In the genomic region with DNA sequence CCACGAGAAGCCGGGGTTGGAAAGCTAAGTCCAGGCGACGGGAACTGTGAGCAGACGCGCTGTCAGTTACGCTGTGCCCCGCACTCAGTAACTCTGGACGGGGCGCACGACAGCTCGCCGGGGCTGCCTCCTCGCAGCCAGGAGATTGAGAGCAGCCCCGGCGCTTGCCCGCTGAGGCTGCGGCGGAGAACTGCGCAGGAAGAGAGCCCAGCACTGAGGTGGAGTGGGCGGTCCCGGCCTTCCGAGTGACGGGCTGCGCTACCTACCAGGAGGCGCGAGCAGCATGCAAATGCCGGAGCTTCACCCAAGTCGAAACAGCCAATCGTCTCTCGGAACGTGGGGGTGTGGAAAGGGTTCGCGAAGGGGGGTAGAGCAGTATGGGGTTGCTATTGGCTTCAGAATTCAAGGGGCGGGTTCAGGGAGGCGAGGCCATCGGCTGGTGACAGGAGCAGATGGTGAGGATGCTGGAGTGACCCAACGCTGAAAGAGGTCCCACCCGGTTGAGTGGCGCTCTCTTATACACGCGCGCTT, we compare ENCODE assay signal across 8 mouse cellular contexts. TPM values are rescaled to one million over a fixed set of nuclear protein-coding genes. Genes with fewer than 3 reads are reported as not detected.
A peak's percentile ranks its signal among the peaks of the same experiment; 100 is the strongest.
DNase-seq lines count a peak whose midpoint lies in the region; ATAC-seq lines count a peak whose summit lies in the region.

A gene (minus strand): TSS at position 200 of the 531 bp plus-strand sequence.

- peaks cover 100% of the 10 kb centered on the region for H3K27me3 ChIP-seq in embryonic facial prominence, embryonic 10.5 days (replicated peaks; ENCODE audit: low read depth, poor library complexity, severe bottlenecking)
- peaks cover 72% of the 10 kb centered on the region for H3K27me3 ChIP-seq in limb, embryonic 10.5 days (ENCODE audit: low read depth, poor library complexity, severe bottlenecking)
- peaks cover 63% of the 10 kb centered on the region for H3K27me3 ChIP-seq in midbrain, embryonic 12.5 days

- peak within 1 kb of the TSS; percentile 87 for H3K9ac ChIP-seq in midbrain, embryonic 12.5 days (replicated peaks)

- ATAC-seq in midbrain, embryonic 12.5 days (ENCODE audit: low FRiP score, low read depth), result peak; percentile 94
- no peak for ATAC-seq in erythroid progenitor cell, adult 5-6 weeks (replicated peaks; ENCODE audit: low FRiP score, poor library complexity, severe bottlenecking)

- H3K4me3 ChIP-seq in embryonic facial prominence, embryonic 10.5 days, result peak within 1 kb of the TSS; percentile 82
- peak within 1 kb of the TSS; percentile 85 for H3K4me3 ChIP-seq in limb, embryonic 10.5 days
- peak within 1 kb of the TSS; percentile 85 for H3K4me3 ChIP-seq in midbrain, embryonic 12.5 days

- peak within 1 kb of the TSS; percentile 84 for H3K4me2 ChIP-seq in midbrain, embryonic 12.5 days (replicated peaks)

- under 1% methylated on average over 43 of the region's 43 CpGs for WGBS in embryonic facial prominence, embryonic 10.5 days
- WGBS in limb, embryonic 10.5 days, result under 1% methylated on average over 43 of the region's 43 CpGs
- WGBS in midbrain, embryonic 12.5 days, result under 1% methylated on average over 43 of the region's 43 CpGs

- no peaks in the 10 kb centered on the region for H3K9me3 ChIP-seq in embryonic facial prominence, embryonic 10.5 days
- no peaks in the 10 kb centered on the region for H3K9me3 ChIP-seq in limb, embryonic 10.5 days (replicated peaks)
- no peaks in the 10 kb centered on the region for H3K9me3 ChIP-seq in midbrain, embryonic 12.5 days

- peak; percentile 96 for DNase-seq in adrenal gland, adult 8-10 months
- DNase-seq in embryonic facial prominence, embryonic 10.5 days (ENCODE audit: low spot score), result peak; percentile 98
- peak; percentile 100 for DNase-seq in heart, adult 11 months
- peak; percentile 96 for DNase-seq in kidney, adult 11 months
- peak; percentile 94 for DNase-seq in limb, embryonic 10.5 days (ENCODE audit: low spot score)
- peak; percentile 92 for DNase-seq in skeletal muscle tissue, adult 2 months (ENCODE audit: low read depth, low spot score)

- peak within 1 kb of the TSS; percentile 85 for H3K27ac ChIP-seq in embryonic facial prominence, embryonic 10.5 days (replicated peaks)
- H3K27ac ChIP-seq in limb, embryonic 10.5 days, result peak within 1 kb of the TSS; percentile 90
- peak within 1 kb of the TSS; percentile 73 for H3K27ac ChIP-seq in midbrain, embryonic 12.5 days (replicated peaks)

- H3K36me3 ChIP-seq in embryonic facial prominence, embryonic 10.5 days (replicated peaks), result no peaks in the 10 kb centered on the region
- peaks cover 3% of the 10 kb centered on the region; the same call in 1 of the 2 replicates for H3K36me3 ChIP-seq in limb, embryonic 10.5 days
- H3K36me3 ChIP-seq in midbrain, embryonic 12.5 days, result no peaks in the 10 kb centered on the region

- peaks cover 84% of the 10 kb centered on the region for H3K4me1 ChIP-seq in embryonic facial prominence, embryonic 10.5 days
- peaks cover 90% of the 10 kb centered on the region for H3K4me1 ChIP-seq in limb, embryonic 10.5 days
- H3K4me1 ChIP-seq in midbrain, embryonic 12.5 days, result peaks cover 66% of the 10 kb centered on the region

RNA-seq across cellular contexts. Expression of the gene that starts here (rescaled TPM):
- total RNA-seq in adrenal gland, adult 8-10 months (2022), result 1 to 10 TPM; 1.5 to 2.8 (median 2.2) TPM
- 9.5 and 11.8 TPM in 2 replicates for polyA plus RNA-seq in embryonic facial prominence, embryonic 10.5 days (2016; fragmentation: Nextera tagmentation; extraction: Ambion mirVana)
- 17.8 and 22.1 TPM in 2 replicates for polyA plus RNA-seq in limb, embryonic 10.5 days (2016; fragmentation: Nextera tagmentation; extraction: Ambion mirVana)
- 20.1 and 22.0 TPM in 2 replicates for polyA plus RNA-seq in midbrain, embryonic 12.5 days (2016; fragmentation: Nextera tagmentation; extraction: Ambion mirVana)
- not detected in 2 replicates for total RNA-seq in erythroid progenitor cell, adult 5-6 weeks (2015; ENCODE audit: low replicate concordance)
- 0.77 TPM in 1 of 2 replicates, not detected in the other for total RNA-seq in erythroid progenitor cell, adult 5-6 weeks (2017; ENCODE audit: low replicate concordance)
